Mouse (Mus musculus) CH12.LX (cell line): ENCODE data around the gene D11Wsu47e. TPM values are rescaled to one million over a fixed set of nuclear protein-coding genes. Genes with fewer than 3 reads are reported as not detected.

Source experiments
- DNase-seq: peaks from one replicate; pipeline ENCODE4 v3.0.0-alpha.2; 2013; ENCODE audit errors: extremely low read depth
- H3K27ac ChIP-seq: 2 replicates; pipeline ENCODE4 v1.5.1; 2012; ENCODE audit warnings: low read depth, mild to moderate bottlenecking, control low read depth, moderate library complexity; ENCODE audit not compliant: insufficient read depth
- H3K27me3 ChIP-seq: replicated peaks from 2 replicates; pipeline ENCODE3; 2012; ENCODE audit warnings: inconsistent platforms
- H3K36me3 ChIP-seq, 2 experiments: replicated peaks in 1 of 2; 2 replicates each; pipeline versions ENCODE3 to v1.6.1; 2012; ENCODE audit warnings: inconsistent platforms in 1 of 2, low read length in 1 of 2, mild to moderate bottlenecking in 1 of 2, mixed read lengths in 1 of 2, moderate library complexity in 1 of 2; ENCODE audit not compliant: control insufficient read depth in 1 of 2, insufficient read depth in 1 of 2
- H3K4me1 ChIP-seq, 2 experiments: 2 replicates each; pipeline ENCODE4 v1.6.1; 2012; ENCODE audit warnings: inconsistent platforms in 1 of 2, moderate library complexity in 1 of 2; ENCODE audit not compliant: insufficient read depth in 2 of 2, control insufficient read depth in 1 of 2
- H3K4me2 ChIP-seq: 2 replicates; pipeline ENCODE4 v1.6.1; 2012; ENCODE audit warnings: low read depth, mild to moderate bottlenecking, control low read depth; ENCODE audit not compliant: poor library complexity, insufficient read depth, severe bottlenecking
- H3K4me3 ChIP-seq, 3 experiments: fragments of 150-350 bp in 1 of 3; sonication (generic) in 1 of 3; replicated peaks in 1 of 3; 2 replicates each; pipeline versions ENCODE3 to v1.5.1; 2011 to 2012; ENCODE audit warnings: low read depth in 2 of 3, low read length in 2 of 3, mild to moderate bottlenecking in 2 of 3, moderate library complexity in 2 of 3, control low read depth in 1 of 3, improper control_type of control experiment in 1 of 3, inconsistent platforms in 1 of 3, mixed read lengths in 1 of 3; ENCODE audit not compliant: poor library complexity in 1 of 3
- H3K79me2 ChIP-seq: replicated peaks from 2 replicates; pipeline ENCODE4 v1.6.1; 2012; ENCODE audit warnings: mild to moderate bottlenecking, moderate library complexity; ENCODE audit not compliant: control insufficient read depth, poor library complexity, insufficient read depth, severe bottlenecking; ENCODE audit errors: extremely low read depth
- H3K9ac ChIP-seq: 2 replicates; pipeline ENCODE4 v1.6.1; 2012; ENCODE audit warnings: low read depth, mild to moderate bottlenecking, control low read depth, moderate library complexity; ENCODE audit not compliant: insufficient read depth
- H3K9me3 ChIP-seq: replicated peaks from 2 replicates; pipeline ENCODE3; 2012; ENCODE audit warnings: low read length, inconsistent platforms, mixed read lengths
- CHD1 ChIP-seq: IDR thresholded peaks from 2 replicates; pipeline ENCODE4 v1.6.1; 2012; ENCODE audit warnings: low read depth, low read length, improper control_type of control experiment, inconsistent platforms
- CHD2 ChIP-seq: IDR thresholded peaks from 2 replicates; pipeline ENCODE4 v1.6.1; 2011; ENCODE audit warnings: low read length, improper control_type of control experiment
- E2F4 ChIP-seq: IDR thresholded peaks from 2 replicates; pipeline ENCODE4 v1.6.1; 2011; ENCODE audit warnings: low read depth, low read length, improper control_type of control experiment; ENCODE audit not compliant: insufficient replicate concordance
- ETS1 ChIP-seq: conservative IDR thresholded peaks from 2 replicates; pipeline ENCODE4 v1.6.1; 2012; ENCODE audit warnings: low read depth, mild to moderate bottlenecking, inconsistent platforms, low read length, improper control_type of control experiment, moderate library complexity
- GABPA ChIP-seq: IDR thresholded peaks from 2 replicates; pipeline ENCODE4 v1.6.1; 2012; ENCODE audit warnings: low read depth, low read length, improper control_type of control experiment, inconsistent platforms; ENCODE audit not compliant: insufficient replicate concordance
- HCFC1 ChIP-seq: IDR thresholded peaks from 2 replicates; pipeline ENCODE4 v1.6.1; 2012; ENCODE audit warnings: low read depth, mild to moderate bottlenecking, inconsistent platforms, low read length, improper control_type of control experiment
- IRF4 ChIP-seq: IDR thresholded peaks from 2 replicates; pipeline ENCODE4 v1.6.1; 2014; ENCODE audit warnings: low read depth, mild to moderate bottlenecking, inconsistent platforms, low read length, improper control_type of control experiment
- JUN ChIP-seq: IDR thresholded peaks from 2 replicates; pipeline ENCODE4 v1.6.1; 2011; ENCODE audit warnings: low read depth, mild to moderate bottlenecking, low read length, improper control_type of control experiment, moderate library complexity; ENCODE audit not compliant: insufficient read depth
- JUND ChIP-seq: conservative IDR thresholded peaks from 2 replicates; pipeline ENCODE4 v1.6.1; 2011; ENCODE audit warnings: low read depth, low read length, improper control_type of control experiment
- KAT2A ChIP-seq: IDR thresholded peaks from 2 replicates; pipeline ENCODE4 v1.6.1; 2012; ENCODE audit warnings: low read length, improper control_type of control experiment, inconsistent platforms; ENCODE audit not compliant: insufficient replicate concordance
- MAFK ChIP-seq: IDR thresholded peaks from 2 replicates; pipeline ENCODE4 v1.6.1; 2011; ENCODE audit warnings: low read length, improper control_type of control experiment; ENCODE audit not compliant: insufficient replicate concordance
- MAX ChIP-seq: IDR thresholded peaks from 2 replicates; pipeline ENCODE4 v1.6.1; 2011; ENCODE audit warnings: low read length, improper control_type of control experiment
- MAZ ChIP-seq: IDR thresholded peaks from 2 replicates; pipeline ENCODE4 v1.6.1; 2012; ENCODE audit warnings: low read depth, mild to moderate bottlenecking, inconsistent platforms, low read length, improper control_type of control experiment, moderate library complexity
- MEF2A ChIP-seq: IDR thresholded peaks from 2 replicates; pipeline ENCODE4 v1.6.1; 2014; ENCODE audit warnings: low read depth, mild to moderate bottlenecking, inconsistent platforms, low read length, improper control_type of control experiment, borderline replicate concordance
- NELFE ChIP-seq: IDR thresholded peaks from 2 replicates; pipeline ENCODE4 v1.6.1; 2011; ENCODE audit warnings: low read depth, low read length, improper control_type of control experiment
- NRF1 ChIP-seq: IDR thresholded peaks from 2 replicates; pipeline ENCODE4 v1.6.1; 2014; ENCODE audit warnings: low read depth, mild to moderate bottlenecking, inconsistent platforms, low read length, improper control_type of control experiment, moderate library complexity
- PAX5 ChIP-seq: IDR thresholded peaks from 2 replicates; pipeline ENCODE4 v1.6.1; 2012; ENCODE audit warnings: low read length, inconsistent platforms, mixed read lengths
- POLR2A ChIP-seq: IDR thresholded peaks from 2 replicates; pipeline ENCODE4 v1.6.1; 2011; ENCODE audit warnings: low read depth, mild to moderate bottlenecking, improper control_type of control experiment, low read length
- TBP ChIP-seq: conservative IDR thresholded peaks from 2 replicates; pipeline ENCODE4 v1.6.1; 2011; ENCODE audit warnings: low read depth, low read length, improper control_type of control experiment
- TCF12 ChIP-seq: IDR thresholded peaks from 2 replicates; pipeline ENCODE4 v1.6.1; 2014; ENCODE audit warnings: low read depth, mild to moderate bottlenecking, inconsistent platforms, low read length, improper control_type of control experiment
- UBTF ChIP-seq: IDR thresholded peaks from 2 replicates; pipeline ENCODE4 v1.6.1; 2012; ENCODE audit warnings: low read depth, mild to moderate bottlenecking, inconsistent platforms, low read length, improper control_type of control experiment, moderate library complexity
- USF1 ChIP-seq: IDR thresholded peaks from 2 replicates; pipeline ENCODE4 v1.6.1; 2014; ENCODE audit warnings: low read depth, mild to moderate bottlenecking, inconsistent platforms, low read length, improper control_type of control experiment
- ZC3H11A ChIP-seq: IDR thresholded peaks from 2 replicates; pipeline ENCODE4 v1.6.1; 2012; ENCODE audit warnings: low read depth, mild to moderate bottlenecking, inconsistent platforms, low read length, improper control_type of control experiment
- ZKSCAN1 ChIP-seq: IDR thresholded peaks from 2 replicates; pipeline ENCODE4 v1.6.1; 2012; ENCODE audit warnings: low read depth, inconsistent platforms, low read length, improper control_type of control experiment, borderline replicate concordance
- ZMIZ1 ChIP-seq: IDR thresholded peaks from 2 replicates; pipeline ENCODE4 v1.6.1; 2012; ENCODE audit warnings: low read depth, mild to moderate bottlenecking, inconsistent platforms, low read length, improper control_type of control experiment
- ZNF384 ChIP-seq: IDR thresholded peaks from 2 replicates; pipeline ENCODE4 v1.6.1; 2012; ENCODE audit warnings: low read depth, low read length, improper control_type of control experiment, inconsistent platforms
- dilution Hi-C: fragments of 300-500 bp; cut with MboI; formaldehyde crosslinking; loops from 2 replicates; pipeline ENCODE4 v1.14.3; 2020; ENCODE audit warnings: low sequenced_read_pairs; ENCODE audit not compliant: extremely low pct_unique_long_range_greater_than_20kb, extremely low pct_ligation_motif_present
- in situ Hi-C: fragments of 300-500 bp; cut with MboI; formaldehyde crosslinking; loops from 3 replicates; pipeline ENCODE4 v1.14.3; 2019; ENCODE audit warnings: low sequenced_read_pairs, low pct_ligation_motif_present, low pct_unique_long_range_greater_than_20kb, mixed read lengths
- polyA plus RNA-seq: library from polyadenylated mRNA; unstranded; fragments of >175 nt; gene quantifications from 2 replicates; pipeline ENCODE4 v1.2.1, GENCODE M21; 2012; ENCODE audit warnings: low read depth; ENCODE audit not compliant: insufficient read length
- total RNA-seq, 2 experiments: library from RNA; depleted of rRNA; stranded (reverse); fragments of 300-350 nt in 1 of 2; fragments of >200 nt in 1 of 2; gene quantifications; 2 replicates each; pipeline ENCODE4 v1.2.3; 2012 to 2014

D11Wsu47e gene
- total and polyA plus RNA-seq, 3 experiments, result 25.1 to 29.6 (median 26.2) TPM

- no peak overlapping the region for H3K4me3 ChIP-seq
- no peaks in the 10 kb centered on the region for H3K27me3 ChIP-seq
- no peak overlapping the region for H3K9ac ChIP-seq
- dilution Hi-C loops (no loop called here), in situ Hi-C loops (loop anchor here (25.0 kb wide), 1 partner anchor 944 kb away; the partner anchor contains the start of gene Rpl38)
- TF ChIP-seq JUN, result no peak
- no peak for TF ChIP-seq MEF2A
- no peak for TF ChIP-seq ZC3H11A
- TF ChIP-seq ZNF384, result no peak
- TF ChIP-seq PAX5, result no peak
- TF ChIP-seq NELFE, result no peak
- no peak for TF ChIP-seq ZKSCAN1
- no peak for TF ChIP-seq CHD1
- TF ChIP-seq GABPA, result no peak
- no peak for TF ChIP-seq MAFK
- TF ChIP-seq TCF12, result no peak
- no peak for TF ChIP-seq CHD2
- no peak for TF ChIP-seq USF1
- TF ChIP-seq MAX, result no peak
- H3K36me3 ChIP-seq, result no peaks in the 10 kb centered on the region
- no peak overlapping the region for H3K4me2 ChIP-seq
- no peak overlapping the region for H3K27ac ChIP-seq
- no peak for DNase-seq
- 0 out of 4 replicates have a peak, but pooled peaks cover 0 to 2% of the 10 kb centered on the region in 2 experiments for H3K4me1 ChIP-seq
- H3K9me3 ChIP-seq, result no peaks in the 10 kb centered on the region
- H3K79me2 ChIP-seq, result no peaks in the 10 kb centered on the region
These were observed 33.7 kb downstream of the D11Wsu47e start for GRCm38 (mm10) chr11:113717767-113718424.

GRCm38 (mm10) chr11:113722405-113723090 is 38.3 kb downstream of the D11Wsu47e start:
- dilution Hi-C loops (no loop called here), in situ Hi-C loops (loop anchor here (25.0 kb wide), 1 partner anchor 940 kb away; the partner anchor contains the start of gene Rpl38)
- Histone ChIP-seq H3K27me3 (no peaks in the 10 kb centered on the region), H3K4me2 (no peak overlapping the region), H3K4me3 (no peak overlapping the region), H3K27ac (no peak overlapping the region), H3K4me1 (no peaks in the 10 kb centered on the region), H3K36me3 (peaks cover 0 to 11% of the 10 kb centered on the region in 2 experiments)
- DNase-seq, result no peak
- TF ChIP-seq MAX (no peak), NELFE (no peak), UBTF (no peak), IRF4 (no peak), JUN (no peak), NRF1 (no peak), KAT2A (no peak), ZC3H11A (no peak), ETS1 (no peak), E2F4 (no peak), TBP (no peak), JUND (no peak), MAFK (no peak), ZNF384 (no peak), POLR2A (no peak), CHD2 (no peak), MAZ (no peak), HCFC1 (no peak), ZMIZ1 (no peak), ZKSCAN1 (no peak)
- TF ChIP-seq, all 38 proteins: peak for 0
- H3K9ac ChIP-seq, result no peak overlapping the region
- H3K79me2 ChIP-seq, result no peaks in the 10 kb centered on the region
- H3K9me3 ChIP-seq, result no peaks in the 10 kb centered on the region
